Mouse (Mus musculus) bone marrow, adult 2 months (tissue): ENCODE data around the gene Oprd1. TPM values are rescaled to one million over a fixed set of nuclear protein-coding genes. Genes with fewer than 3 reads are reported as not detected.
A peak's percentile ranks its signal among the peaks of the same experiment; 100 is the strongest.

Experiments used
- H3K27ac ChIP-seq: fragments of 200-500 bp; 2 replicates; pipeline ENCODE4 v1.5.1; 2012; ENCODE audit warnings: low read depth, mild to moderate bottlenecking, control low read depth, inconsistent platforms, low read length; ENCODE audit not compliant: control insufficient read depth, poor library complexity, insufficient read depth
- H3K4me1 ChIP-seq: fragments of 200-500 bp; 2 replicates; pipeline ENCODE4 v1.6.1; 2011; ENCODE audit warnings: low read length; ENCODE audit not compliant: control insufficient read depth, insufficient read depth
- H3K4me3 ChIP-seq: fragments of 200-500 bp; replicated peaks from 2 replicates; pipeline ENCODE3; 2011; ENCODE audit warnings: mild to moderate bottlenecking, low read depth, low read length, control low read depth; ENCODE audit not compliant: control insufficient read depth
- CTCF ChIP-seq: fragments of 200-500 bp; IDR thresholded peaks from 2 replicates; pipeline ENCODE4 v1.5.1; 2011; ENCODE audit warnings: low read length, control low read depth; ENCODE audit not compliant: control insufficient read depth, insufficient read depth
- POLR2A ChIP-seq: fragments of 200-500 bp; IDR thresholded peaks from 2 replicates; pipeline ENCODE4 v1.6.1; 2011; ENCODE audit warnings: low read depth, mild to moderate bottlenecking, control low read depth, low read length, borderline replicate concordance; ENCODE audit not compliant: control insufficient read depth
- WGBS: fragments of 180-500 bp; shearing (Covaris S2); methylation state at CpG from one replicate; pipeline ENCODE4 v1.1.7; 2018; 5-methylcytosine and 5-hydroxymethylcytosine counted together
- polyA plus RNA-seq: library from polyadenylated mRNA; stranded (reverse); fragments of >200 nt; gene quantifications from 2 replicates; pipeline ENCODE4 v1.2.4, GENCODE M21; 2011; ENCODE audit warnings: low replicate concordance; ENCODE audit not compliant: missing spikeins, insufficient read depth, insufficient read length

Oprd1 gene
- polyA plus RNA-seq, 1 experiment = not detected

GRCm38 (mm10) chr4:132113411-132114095 is 30.7 kb downstream of the Oprd1 start:
- H3K27ac ChIP-seq = no peak overlapping the region
- no peaks in the 10 kb centered on the region for H3K4me1 ChIP-seq
- 40% methylated on average over 53 of the region's 53 CpGs for WGBS
- H3K4me3 ChIP-seq = peak overlapping the region; percentile 29
- TF ChIP-seq POLR2A (no peak), CTCF (no peak)

GRCm38 (mm10) chr4:132111227-132111626 is 33.1 kb downstream of the Oprd1 start:
- no peak overlapping the region for H3K27ac ChIP-seq
- no peak overlapping the region for H3K4me3 ChIP-seq
- H3K4me1 ChIP-seq = no peaks in the 10 kb centered on the region
- 81% methylated on average over 4 of the region's 4 CpGs for WGBS
- TF ChIP-seq CTCF (no peak), POLR2A (no peak)

- Histone ChIP-seq H3K4me1 (no peaks in the 10 kb centered on the region), H3K4me3 (no peak overlapping the region), H3K27ac (no peak overlapping the region)
- 83% methylated on average over 7 of the region's 7 CpGs for WGBS
- TF ChIP-seq CTCF = no peak
- no peak for TF ChIP-seq POLR2A
Measured at GRCm38 (mm10) chr4:132108221-132108620, 36.1 kb downstream of the Oprd1 start.

GRCm38 (mm10) chr4:132101152-132101551 is 43.1 kb downstream of the Oprd1 start:
- no peaks in the 10 kb centered on the region for H3K4me1 ChIP-seq
- no peak overlapping the region for H3K4me3 ChIP-seq
- WGBS = 34% methylated on average over 3 of the region's 3 CpGs
- TF ChIP-seq CTCF (no peak), POLR2A (no peak)
- H3K27ac ChIP-seq = no peak overlapping the region

DNA sequence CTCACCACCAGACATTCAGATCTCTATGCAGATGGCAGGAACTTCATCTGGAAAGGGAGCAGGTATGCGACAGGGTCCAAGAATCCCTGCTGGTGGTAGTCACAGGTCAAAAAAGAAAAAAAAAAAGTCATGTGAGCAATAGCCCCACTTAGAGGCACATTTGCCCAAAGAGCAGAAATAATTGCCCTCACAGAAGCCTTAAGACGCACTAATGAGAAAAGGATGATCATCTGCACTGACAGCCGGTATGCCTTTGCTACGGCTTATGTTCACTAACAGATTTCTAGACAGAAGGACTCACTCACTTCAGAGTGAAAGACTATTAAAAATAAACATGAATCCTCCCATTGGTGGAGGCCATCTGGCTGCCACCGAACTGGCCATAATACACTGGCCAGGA is 44.7 kb downstream of the Oprd1 start:
- Histone ChIP-seq H3K4me1 (no peaks in the 10 kb centered on the region), H3K4me3 (no peak overlapping the region), H3K27ac (no peak overlapping the region)
- WGBS = 87% methylated on average over 5 of the region's 5 CpGs
- TF ChIP-seq POLR2A = no peak
- TF ChIP-seq CTCF = no peak

DNA sequence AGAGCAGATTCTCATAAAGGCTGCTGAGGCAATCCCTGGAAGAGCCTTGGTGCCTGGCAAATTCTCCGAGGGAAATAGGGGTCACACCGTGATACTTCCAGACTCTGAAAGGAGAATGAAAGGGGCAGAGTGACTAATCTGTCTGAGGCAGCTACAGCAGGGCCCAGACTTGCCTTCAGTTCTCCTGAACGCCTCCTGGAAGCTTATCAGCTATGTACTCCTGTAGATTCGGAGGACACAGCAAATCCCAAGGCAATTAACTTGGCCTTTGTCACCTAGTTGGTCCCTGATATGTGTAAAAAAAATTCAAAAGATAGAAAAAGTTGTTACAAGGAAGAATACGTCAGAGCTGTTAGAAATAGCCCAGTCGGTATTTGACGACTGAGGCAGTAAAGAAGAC is 49.2 kb downstream of the Oprd1 start:
- TF ChIP-seq CTCF = no peak
- no peak for TF ChIP-seq POLR2A
- Histone ChIP-seq H3K4me1 (no peaks in the 10 kb centered on the region), H3K27ac (no peak overlapping the region), H3K4me3 (no peak overlapping the region)
- 79% methylated on average over 7 of the region's 7 CpGs for WGBS

DNA sequence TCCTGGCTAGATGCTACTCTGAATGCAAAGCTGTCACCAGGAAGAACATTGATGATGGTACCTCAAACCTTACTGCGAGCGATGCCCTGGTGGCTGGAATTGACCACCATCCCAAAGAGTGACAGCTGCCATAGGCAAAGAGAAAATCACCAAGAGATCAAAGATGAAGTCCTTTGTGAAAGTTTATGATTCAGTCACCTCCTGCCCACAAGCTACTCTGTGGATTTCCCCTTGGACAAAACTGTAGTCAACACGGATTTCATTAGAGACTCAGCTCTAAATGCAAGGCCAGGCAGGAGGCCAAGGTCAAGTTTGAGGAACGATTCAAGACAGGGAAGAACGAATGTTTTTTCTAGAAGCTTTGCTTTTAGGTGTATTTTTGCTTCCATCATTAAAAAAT is 50.4 kb downstream of the Oprd1 start:
- Histone ChIP-seq H3K27ac (no peak overlapping the region), H3K4me1 (no peaks in the 10 kb centered on the region), H3K4me3 (no peak overlapping the region)
- 77% methylated on average over 5 of the region's 5 CpGs for WGBS
- TF ChIP-seq CTCF (no peak), POLR2A (no peak)

DNA sequence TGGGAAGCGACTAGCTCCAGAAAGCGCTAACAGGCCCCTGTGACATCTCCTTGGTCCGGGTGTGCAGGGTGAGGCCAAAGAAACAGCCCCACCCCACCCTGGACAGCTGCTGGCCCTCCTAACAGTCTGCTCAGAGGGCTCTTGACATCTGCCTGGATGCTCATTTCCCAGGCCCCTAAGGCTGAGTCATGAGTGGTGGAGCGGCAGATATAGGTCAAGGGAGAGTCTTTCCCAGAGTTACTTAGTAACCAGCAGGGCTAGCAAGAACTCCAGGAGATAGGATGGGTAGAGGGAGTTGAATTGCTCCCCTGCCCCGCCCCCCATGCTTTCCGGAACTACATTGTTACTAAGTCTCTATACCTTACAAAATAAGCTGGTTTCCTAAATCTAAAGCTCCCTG is 51.1 kb downstream of the Oprd1 start:
- Histone ChIP-seq H3K4me3 (no peak overlapping the region), H3K4me1 (no peaks in the 10 kb centered on the region), H3K27ac (no peak overlapping the region)
- 84% methylated on average over 6 of the region's 6 CpGs for WGBS
- TF ChIP-seq CTCF (no peak), POLR2A (no peak)

- H3K27ac ChIP-seq = no peak overlapping the region
- no peak overlapping the region for H3K4me3 ChIP-seq
- TF ChIP-seq CTCF (peak; percentile 87), POLR2A (no peak)
- 14% methylated on average over 7 of the region's 7 CpGs for WGBS
- H3K4me1 ChIP-seq = no peaks in the 10 kb centered on the region
Measured at GRCm38 (mm10) chr4:132088921-132089320, 55.4 kb downstream of the Oprd1 start.
